ENCODE assay signal across 23 mouse cellular contexts in genomic region chr13:110752746-110753145, GRCm38 (mm10).
"Had no signal": no experiment of that assay in that cellular context is flagged by ENCODE, and none has a peak within 500 bp of the region (broad histone marks: within the 10 kb centered on the region; RNA-seq: fewer than 3 reads in every experiment).

No protein-coding gene starts in this region.

- H3K4me2 ChIP-seq: heart, embryonic 11.5 days; heart, embryonic 13.5 days; heart, embryonic 15.5 days; hindbrain, embryonic 13.5 days; hindbrain, embryonic 15.5 days; limb, embryonic 13.5 days; limb, embryonic 15.5 days; liver, embryonic 12.5 days had no signal

- DNase-seq: gastrocnemius, postnatal 14 days; gastrocnemius, postnatal 36 days; heart, adult 11 months; heart, adult 2 months; heart, postnatal 14 days; heart, postnatal 36 days; kidney, adult 18-20 months; kidney, adult 9 months; kidney, postnatal 10 days; kidney, postnatal 36 days; layer of hippocampus, adult 9-11 months; layer of hippocampus, postnatal 36 days had no signal

- H3K9me3 ChIP-seq: heart, embryonic 13.5 days; heart, embryonic 15.5 days; hindbrain, embryonic 13.5 days; hindbrain, embryonic 15.5 days; limb, embryonic 13.5 days; limb, embryonic 15.5 days; liver, embryonic 12.5 days had no signal

- H3K36me3 ChIP-seq: heart, embryonic 13.5 days; heart, embryonic 15.5 days; hindbrain, embryonic 13.5 days; hindbrain, embryonic 15.5 days; limb, embryonic 13.5 days; limb, embryonic 15.5 days; liver, embryonic 12.5 days had no signal

- H3K27ac ChIP-seq: heart, adult 2 months; heart, embryonic 13.5 days; heart, embryonic 15.5 days; hindbrain, embryonic 13.5 days; hindbrain, embryonic 15.5 days; hindbrain, postnatal 0 days; limb, embryonic 13.5 days; limb, embryonic 15.5 days; liver, embryonic 12.5 days; liver, embryonic 14.5 days had no signal

- H3K27me3 ChIP-seq: heart, embryonic 13.5 days; heart, embryonic 15.5 days; hindbrain, embryonic 13.5 days; hindbrain, embryonic 15.5 days; limb, embryonic 13.5 days; limb, embryonic 15.5 days; liver, embryonic 12.5 days had no signal

- H3K9ac ChIP-seq: heart, embryonic 13.5 days; heart, embryonic 15.5 days; hindbrain, embryonic 13.5 days; hindbrain, embryonic 15.5 days; limb, embryonic 13.5 days; limb, embryonic 15.5 days; liver, embryonic 12.5 days; liver, embryonic 14.5 days had no signal

- H3K4me1 ChIP-seq: hindbrain, embryonic 13.5 days; hindbrain, embryonic 15.5 days; limb, embryonic 13.5 days; limb, embryonic 15.5 days; liver, embryonic 12.5 days had no signal

- H3K4me3 ChIP-seq: heart, adult 2 months; heart, embryonic 13.5 days; heart, embryonic 15.5 days; hindbrain, embryonic 13.5 days; hindbrain, embryonic 15.5 days; limb, embryonic 13.5 days; limb, embryonic 15.5 days; liver, embryonic 12.5 days had no signal

- ATAC-seq: hindbrain, postnatal 0 days; intestine, embryonic 16.5 days; liver, embryonic 12.5 days had no signal
